Mouse (Mus musculus) bone marrow, adult 2 months (tissue): Measurements from ENCODE around the gene Srgap2.

Source experiments
- CTCF ChIP-seq: fragments of 200-500 bp; IDR thresholded peaks from 2 replicates; pipeline ENCODE4 v1.5.1; 2011; ENCODE audit warnings: low read length, control low read depth; ENCODE audit not compliant: control insufficient read depth, insufficient read depth
- POLR2A ChIP-seq: fragments of 200-500 bp; IDR thresholded peaks from 2 replicates; pipeline ENCODE4 v1.6.1; 2011; ENCODE audit warnings: low read depth, mild to moderate bottlenecking, control low read depth, low read length, borderline replicate concordance; ENCODE audit not compliant: control insufficient read depth

GRCm38 (mm10) chr1:131454386-131454785 is 72.8 kb downstream of the Srgap2 start:
- TF ChIP-seq POLR2A (no peak), CTCF (no peak)
